Mouse (Mus musculus) thymus, postnatal 14 days (tissue): ENCODE measurements around the gene Prdm1.

Experiments
- DNase-seq: peaks from one replicate; pipeline ENCODE4 v3.0.0; 2021

Prdm1 gene

GRCm38 (mm10) chr10:44456757-44457595, 71.3 kb downstream of the Prdm1 start:
- DNase-seq: peak; percentile 56

GRCm38 (mm10) chr10:44454753-44455152, 73.5 kb downstream of the Prdm1 start:
- no peak for DNase-seq

- no peak for DNase-seq
Measured at GRCm38 (mm10) chr10:44454111-44454510, 74.2 kb downstream of the Prdm1 start.

- DNase-seq: no peak
Measured at GRCm38 (mm10) chr10:44450835-44451234, 77.5 kb downstream of the Prdm1 start.

- no peak for DNase-seq
Measured at GRCm38 (mm10) chr10:44450108-44450507, 78.2 kb downstream of the Prdm1 start.

- DNase-seq: no peak
Measured at GRCm38 (mm10) chr10:44449666-44450065, 78.6 kb downstream of the Prdm1 start.

- DNase-seq: peak; percentile 82
Measured at GRCm38 (mm10) chr10:44448165-44448564, 80.1 kb downstream of the Prdm1 start.

- DNase-seq: peak; percentile 41
Measured at GRCm38 (mm10) chr10:44447406-44448139, 80.7 kb downstream of the Prdm1 start.

- DNase-seq: no peak
Measured at GRCm38 (mm10) chr10:44447001-44447400, 81.3 kb downstream of the Prdm1 start.

GRCm38 (mm10) chr10:44444415-44444814, 83.9 kb downstream of the Prdm1 start:
- no peak for DNase-seq

GRCm38 (mm10) chr10:44443696-44444095, 84.6 kb downstream of the Prdm1 start:
- no peak for DNase-seq

- DNase-seq: no peak
Measured at GRCm38 (mm10) chr10:44439732-44440131, 88.6 kb downstream of the Prdm1 start.

- DNase-seq: no peak
Measured at GRCm38 (mm10) chr10:44437614-44438013, 90.7 kb downstream of the Prdm1 start.

- DNase-seq: no peak
Measured at GRCm38 (mm10) chr10:44435956-44436355, 92.3 kb downstream of the Prdm1 start.

GRCm38 (mm10) chr10:44434702-44435181, 93.6 kb downstream of the Prdm1 start:
- no peak for DNase-seq

- no peak for DNase-seq
Measured at GRCm38 (mm10) chr10:44432235-44432634, 96.1 kb downstream of the Prdm1 start.

GRCm38 (mm10) chr10:44431689-44432088, 96.6 kb downstream of the Prdm1 start:
- no peak for DNase-seq

GRCm38 (mm10) chr10:44429177-44429888, 99.0 kb downstream of the Prdm1 start:
- DNase-seq: peak; percentile 50

- no peak for DNase-seq
Measured at GRCm38 (mm10) chr10:44427891-44428361, 100.4 kb downstream of the Prdm1 start.

- no peak for DNase-seq
Measured at GRCm38 (mm10) chr10:44427426-44427825, 100.9 kb downstream of the Prdm1 start.

GRCm38 (mm10) chr10:44425013-44425412, 103.3 kb downstream of the Prdm1 start:
- no peak for DNase-seq

- DNase-seq: no peak
Measured at GRCm38 (mm10) chr10:44421896-44422295, 106.4 kb downstream of the Prdm1 start.

- no peak for DNase-seq
Measured at GRCm38 (mm10) chr10:44420211-44420610, 108.1 kb downstream of the Prdm1 start.
